Mouse (Mus musculus): ENCODE results near the gene Akap9.
"Not testable (repeated sequence)": the region's sequence is repeated elsewhere in the genome, so short reads cannot be mapped to it uniquely, and the experiment has no call there.

The Akap9 gene

GRCm38 (mm10) chr5:3969114-3969513, 41.3 kb downstream of the Akap9 start:
- DNase-seq (ENCODE audit: low read depth, low spot score): no peak

- no peak for DNase-seq (ENCODE audit: low read depth, low spot score)
Observed at GRCm38 (mm10) chr5:3970936-3971335, 43.1 kb downstream of the Akap9 start.

DNA sequence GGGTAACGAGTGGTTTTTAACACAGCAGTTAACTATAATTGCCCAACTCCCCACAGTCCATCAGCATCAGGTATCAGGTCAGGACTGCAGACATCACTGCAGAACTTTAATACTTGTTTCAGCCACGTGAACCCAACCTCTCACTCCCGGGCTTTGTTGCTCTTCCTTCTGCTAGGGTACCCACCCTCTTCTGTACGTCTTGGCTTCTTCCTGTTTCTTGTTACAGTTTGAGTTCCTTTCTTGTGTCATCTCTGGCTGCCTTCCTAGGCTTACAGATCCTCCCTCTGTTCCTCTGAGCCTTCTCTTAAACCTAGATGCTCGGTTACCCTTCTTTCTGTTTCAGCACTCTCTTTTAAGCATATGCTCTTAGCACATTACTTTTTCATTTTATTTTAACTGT, 45.9 kb downstream of the Akap9 start:
- DNase-seq (ENCODE audit: low read depth, low spot score): no peak

GRCm38 (mm10) chr5:3974896-3975295, 47.0 kb downstream of the Akap9 start:
- DNase-seq (ENCODE audit: low read depth, low spot score): no peak

GRCm38 (mm10) chr5:3976111-3976510, 48.3 kb downstream of the Akap9 start:
- no peak for DNase-seq (ENCODE audit: low read depth, low spot score)

DNA sequence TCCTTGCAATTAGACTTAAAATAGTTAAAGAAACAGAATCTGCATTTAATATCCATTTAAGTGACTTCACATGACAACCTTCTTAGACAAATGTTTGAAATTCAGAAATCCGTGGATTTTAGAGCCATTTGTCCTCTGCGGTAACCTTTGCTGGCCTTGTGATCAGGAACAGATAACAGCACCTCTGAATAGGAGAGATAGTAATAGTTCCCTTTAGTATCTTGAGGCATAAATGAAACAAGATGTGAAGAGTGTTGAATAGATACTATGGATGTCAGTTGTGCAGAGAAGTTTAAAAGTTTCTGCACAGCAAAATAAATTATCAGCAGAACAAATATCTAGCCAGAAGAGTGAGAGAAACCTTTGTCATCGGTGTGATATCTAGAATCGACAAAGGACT, 50.0 kb downstream of the Akap9 start:
- no peak for DNase-seq (ENCODE audit: low read depth, low spot score)

- DNase-seq (ENCODE audit: low read depth, low spot score): no peak
Observed at GRCm38 (mm10) chr5:3989608-3990007, 61.8 kb downstream of the Akap9 start.

- DNase-seq (ENCODE audit: low read depth, low spot score): no peak
Observed at GRCm38 (mm10) chr5:3990499-3990898, 62.6 kb downstream of the Akap9 start.

- no peak for DNase-seq (ENCODE audit: low read depth, low spot score)
Observed at GRCm38 (mm10) chr5:4004531-4005469, 76.9 kb downstream of the Akap9 start.

GRCm38 (mm10) chr5:4006606-4007005, 78.8 kb downstream of the Akap9 start:
- no peak for DNase-seq (ENCODE audit: low read depth, low spot score)

GRCm38 (mm10) chr5:4008266-4008665, 80.4 kb downstream of the Akap9 start:
- DNase-seq (ENCODE audit: low read depth, low spot score): no peak

- no peak for DNase-seq (ENCODE audit: low read depth, low spot score)
Observed at GRCm38 (mm10) chr5:4009540-4009939, 81.7 kb downstream of the Akap9 start.

DNA sequence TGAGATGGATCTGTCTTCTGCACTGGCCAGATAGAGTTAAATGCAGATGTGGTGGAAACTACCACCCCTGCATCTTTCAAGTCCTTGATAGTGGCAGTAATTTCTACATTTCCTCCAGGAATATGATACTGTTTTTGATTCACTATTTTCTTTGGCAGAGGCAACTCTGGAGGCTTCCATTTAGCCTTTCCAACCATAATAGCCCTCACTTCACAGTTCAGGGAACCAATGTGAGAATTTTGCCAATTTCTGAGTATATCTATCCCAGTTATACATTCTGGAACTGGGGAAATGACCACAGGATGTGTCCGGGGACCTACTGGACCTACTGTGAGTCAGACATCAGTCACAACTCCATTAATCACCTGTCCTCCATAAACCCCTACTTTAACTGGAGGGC, 89.8 kb downstream of the Akap9 start:
- DNase-seq (ENCODE audit: low read depth, low spot score): not testable (repeated sequence)

GRCm38 (mm10) chr5:4019377-4019776, 91.5 kb downstream of the Akap9 start:
- no peak for DNase-seq (ENCODE audit: low read depth, low spot score)

GRCm38 (mm10) chr5:4020018-4020417, 92.2 kb downstream of the Akap9 start:
- DNase-seq (ENCODE audit: low read depth, low spot score): no peak

GRCm38 (mm10) chr5:4023186-4023585, 95.3 kb downstream of the Akap9 start:
- DNase-seq (ENCODE audit: low read depth, low spot score): no peak

GRCm38 (mm10) chr5:4023742-4024681, 96.2 kb downstream of the Akap9 start:
- no peak for DNase-seq (ENCODE audit: low read depth, low spot score)

DNA sequence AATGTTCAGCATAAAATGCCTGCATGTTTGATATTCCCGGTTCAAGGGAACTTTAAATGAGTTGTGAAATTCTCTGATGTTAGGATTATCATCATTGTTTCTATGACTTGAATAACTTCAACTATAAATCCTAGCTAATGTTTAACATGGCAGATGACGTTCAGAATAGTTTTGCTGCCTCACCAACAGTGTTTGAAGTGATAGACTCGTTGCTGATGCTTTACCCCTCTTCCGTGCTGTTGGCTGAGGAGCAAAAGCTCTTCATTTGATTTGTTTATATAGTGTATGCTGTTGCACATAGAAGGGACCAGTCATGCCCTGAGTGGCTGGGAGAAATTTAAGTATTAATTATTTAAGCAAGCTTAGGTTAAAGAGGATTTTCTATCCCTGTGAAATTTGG, 96.9 kb downstream of the Akap9 start:
- no peak for DNase-seq (ENCODE audit: low read depth, low spot score)

- DNase-seq (ENCODE audit: low read depth, low spot score): not testable (repeated sequence)
Observed at GRCm38 (mm10) chr5:4026336-4026735, 98.5 kb downstream of the Akap9 start.

DNA sequence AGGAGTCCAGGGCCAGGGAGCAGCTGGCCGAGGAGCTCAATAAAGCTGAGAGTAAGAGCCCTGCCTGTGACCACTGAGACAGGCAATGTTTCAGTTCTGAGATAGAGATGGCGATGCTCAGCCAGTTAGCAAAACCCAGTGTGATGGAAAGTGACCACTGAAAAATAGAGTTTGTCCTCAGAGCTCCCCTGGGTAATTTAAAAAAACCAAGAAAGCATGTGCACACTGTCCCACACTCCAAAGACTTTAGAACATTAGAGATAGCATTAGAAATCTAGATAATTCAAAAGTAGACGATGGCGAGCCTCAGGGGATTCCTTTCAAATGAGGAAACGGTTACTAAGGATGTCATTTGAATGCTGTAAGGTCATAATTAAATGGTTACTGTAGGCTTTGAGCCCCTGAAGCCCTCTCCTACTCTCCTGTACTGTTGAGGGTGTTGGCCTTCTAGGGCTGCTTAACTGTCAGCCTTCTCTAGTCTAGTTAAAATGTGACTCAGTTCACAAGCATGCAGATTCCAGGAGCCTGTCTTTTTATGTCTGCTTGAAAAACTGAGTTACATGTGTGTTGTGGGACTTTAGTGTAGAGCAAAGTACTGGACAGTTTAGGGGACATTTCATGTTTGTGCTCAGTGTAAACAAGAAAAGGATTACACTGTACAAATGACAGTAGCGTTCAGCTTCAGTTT, 100.8 kb downstream of the Akap9 start:
- no peak for DNase-seq (ENCODE audit: low read depth, low spot score)

DNA sequence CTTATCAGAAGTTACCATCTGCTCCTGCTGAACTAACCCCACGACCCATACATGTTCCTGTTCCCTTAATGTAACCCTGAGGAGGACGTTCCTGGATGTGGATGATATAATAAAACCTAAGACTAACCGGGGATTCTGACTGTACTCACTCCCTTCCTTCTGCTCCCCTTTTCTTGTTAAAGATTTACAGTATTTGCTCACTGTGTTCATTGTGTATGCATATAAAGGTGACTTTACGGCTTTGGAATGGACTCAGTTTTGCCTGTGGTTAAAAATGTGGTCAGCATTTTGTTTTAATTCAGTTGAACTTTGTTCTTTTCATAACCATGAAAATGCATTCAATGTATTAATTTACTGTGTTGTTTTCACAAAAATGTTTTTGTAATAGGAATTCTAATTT, 104.0 kb downstream of the Akap9 start:
- no peak for DNase-seq (ENCODE audit: low read depth, low spot score)

DNA sequence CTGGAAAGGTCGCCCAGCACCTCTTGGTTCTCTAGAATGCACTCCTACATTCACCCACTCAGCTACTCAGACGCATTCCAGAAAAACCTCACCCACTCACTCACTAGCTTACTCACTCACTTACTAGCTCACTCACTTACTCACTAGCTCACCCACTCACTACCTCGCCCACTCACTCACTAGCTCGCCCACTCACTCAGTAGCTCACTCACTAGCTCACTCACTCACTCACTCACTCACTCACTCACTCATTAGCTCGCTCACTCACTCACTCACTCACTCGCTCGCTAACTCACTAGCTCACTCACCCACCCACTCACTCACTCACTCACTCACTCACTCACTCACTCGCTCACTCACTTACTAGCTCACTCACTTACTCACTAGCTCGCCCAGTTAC, 108.8 kb downstream of the Akap9 start:
- peak; percentile 74 for DNase-seq (ENCODE audit: low read depth, low spot score)
